Mouse (Mus musculus): ENCODE measurements around the gene Cd59b. TPM values are rescaled to one million over a fixed set of nuclear protein-coding genes. Genes with fewer than 3 reads are reported as not detected.
"Not testable (repeated sequence)": the region's sequence is repeated elsewhere in the genome, so short reads cannot be mapped to it uniquely, and the experiment has no call there.

Cd59b gene
- polyA plus RNA-seq, 1 experiment = not detected

DNA sequence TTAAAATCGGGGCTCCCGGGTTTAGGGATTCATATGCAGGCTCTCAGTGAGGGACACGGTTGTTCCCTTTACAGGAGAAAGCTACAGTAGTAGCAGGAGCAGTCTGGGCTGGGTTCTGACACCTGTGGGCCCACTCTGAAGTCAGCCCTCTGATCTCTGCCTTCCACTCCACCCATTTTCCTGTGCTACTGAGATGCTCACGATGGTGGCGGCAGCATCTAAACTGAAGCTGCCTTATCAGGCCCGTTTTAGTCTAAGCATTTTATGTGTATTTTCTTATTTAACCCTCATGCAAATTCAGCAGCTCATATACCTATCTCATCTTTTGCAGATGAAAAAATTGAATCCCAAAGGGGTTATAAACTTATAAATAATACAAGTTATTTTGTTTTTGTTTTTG lies 35.2 kb downstream of the Cd59b start:
- H3K79me2 ChIP-seq (ENCODE audit: control insufficient read depth, insufficient read depth) = no peaks in the 10 kb centered on the region
- no peak overlapping the region for H3K4me3 ChIP-seq (ENCODE audit: insufficient read depth, poor library complexity, severe bottlenecking)
- no peaks in the 10 kb centered on the region for H3K27me3 ChIP-seq (ENCODE audit: control insufficient read depth, insufficient read depth, insufficient read length)
- H3ac ChIP-seq (ENCODE audit: control insufficient read depth, insufficient read length, low read depth) = no peak overlapping the region
- H3K79me3 ChIP-seq (ENCODE audit: low read depth) = no peaks in the 10 kb centered on the region
- H3K36me3 ChIP-seq (ENCODE audit: control insufficient read depth, insufficient read depth) = no peaks in the 10 kb centered on the region
- TF ChIP-seq CTCF (IDR thresholded peaks at IDR 0.05; ENCODE audit: control insufficient read depth, insufficient read depth, insufficient read length) (no peak), USF1 (IDR thresholded peaks at IDR 0.05; ENCODE audit: low read depth) (no peak), MYOG (IDR thresholded peaks at IDR 0.05; ENCODE audit: control insufficient read depth, extremely low read depth, insufficient read length) (no peak), CEBPB (IDR thresholded peaks at IDR 0.05; ENCODE audit: low read depth) (no peak), MYOD1 (IDR thresholded peaks at IDR 0.05; ENCODE audit: control insufficient read depth, insufficient read length, low read depth) (no peak), FOSL1 (IDR thresholded peaks at IDR 0.05; ENCODE audit: insufficient read depth, low read length, poor library complexity, severe bottlenecking) (no peak), MAX (IDR thresholded peaks at IDR 0.05) (no peak)

- not testable (repeated sequence) for H3K79me2 ChIP-seq (ENCODE audit: control insufficient read depth, insufficient read depth); H3K79me3 ChIP-seq (ENCODE audit: low read depth); H3K36me3 ChIP-seq (ENCODE audit: control insufficient read depth, insufficient read depth); H3ac ChIP-seq (ENCODE audit: control insufficient read depth, insufficient read length, low read depth); H3K27me3 ChIP-seq (ENCODE audit: control insufficient read depth, insufficient read depth, insufficient read length); H3K4me3 ChIP-seq (ENCODE audit: insufficient read depth, poor library complexity, severe bottlenecking)
Measured at GRCm38 (mm10) chr2:104109021-104109420, 39.4 kb downstream of the Cd59b start.

GRCm38 (mm10) chr2:104109528-104109927 lies 39.9 kb downstream of the Cd59b start:
- Histone ChIP-seq H3K27me3 (ENCODE audit: control insufficient read depth, insufficient read depth, insufficient read length) (no peaks in the 10 kb centered on the region), H3ac (ENCODE audit: control insufficient read depth, insufficient read length, low read depth) (no peak overlapping the region), H3K79me2 (ENCODE audit: control insufficient read depth, insufficient read depth) (no peaks in the 10 kb centered on the region), H3K4me3 (ENCODE audit: insufficient read depth, poor library complexity, severe bottlenecking) (no peak overlapping the region), H3K36me3 (ENCODE audit: control insufficient read depth, insufficient read depth) (no peaks in the 10 kb centered on the region), H3K79me3 (ENCODE audit: low read depth) (no peaks in the 10 kb centered on the region)
- TF ChIP-seq MYOD1 (IDR thresholded peaks at IDR 0.05; ENCODE audit: control insufficient read depth, insufficient read length, low read depth) (no peak), FOSL1 (IDR thresholded peaks at IDR 0.05; ENCODE audit: insufficient read depth, low read length, poor library complexity, severe bottlenecking) (no peak), MYOG (IDR thresholded peaks at IDR 0.05; ENCODE audit: control insufficient read depth, extremely low read depth, insufficient read length) (no peak), CEBPB (IDR thresholded peaks at IDR 0.05; ENCODE audit: low read depth) (no peak), CTCF (IDR thresholded peaks at IDR 0.05; ENCODE audit: control insufficient read depth, insufficient read depth, insufficient read length) (no peak), USF1 (IDR thresholded peaks at IDR 0.05; ENCODE audit: low read depth) (no peak), MAX (IDR thresholded peaks at IDR 0.05) (no peak)

DNA sequence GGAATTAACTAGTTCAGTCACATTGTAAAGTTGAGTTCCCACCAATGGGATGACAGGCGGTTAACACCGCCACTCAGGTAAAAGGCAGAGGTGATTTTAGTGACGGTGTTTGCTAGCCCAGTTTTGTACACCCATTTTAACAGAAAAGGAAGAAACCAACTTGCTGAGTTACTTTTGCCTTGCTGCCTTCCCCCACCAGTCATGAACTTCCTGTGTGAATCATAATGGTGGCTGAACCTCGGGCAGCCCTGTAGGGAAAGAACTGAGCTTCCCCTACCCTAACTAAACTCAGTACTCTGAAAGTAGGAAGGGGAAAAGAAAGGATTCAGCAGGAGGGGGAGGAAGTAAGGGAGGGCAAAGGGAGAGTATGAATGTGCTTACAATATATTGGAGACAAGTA lies 40.4 kb downstream of the Cd59b start:
- H3K4me3 ChIP-seq (ENCODE audit: insufficient read depth, poor library complexity, severe bottlenecking) = no peak overlapping the region
- H3ac ChIP-seq (ENCODE audit: control insufficient read depth, insufficient read length, low read depth) = no peak overlapping the region
- no peaks in the 10 kb centered on the region for H3K79me2 ChIP-seq (ENCODE audit: control insufficient read depth, insufficient read depth)
- TF ChIP-seq MYOG (IDR thresholded peaks at IDR 0.05; ENCODE audit: control insufficient read depth, extremely low read depth, insufficient read length) (no peak), CEBPB (IDR thresholded peaks at IDR 0.05; ENCODE audit: low read depth) (no peak), CTCF (IDR thresholded peaks at IDR 0.05; ENCODE audit: control insufficient read depth, insufficient read depth, insufficient read length) (no peak), MYOD1 (IDR thresholded peaks at IDR 0.05; ENCODE audit: control insufficient read depth, insufficient read length, low read depth) (no peak), USF1 (IDR thresholded peaks at IDR 0.05; ENCODE audit: low read depth) (no peak), FOSL1 (IDR thresholded peaks at IDR 0.05; ENCODE audit: insufficient read depth, low read length, poor library complexity, severe bottlenecking) (no peak), MAX (IDR thresholded peaks at IDR 0.05) (no peak)
- no peaks in the 10 kb centered on the region for H3K36me3 ChIP-seq (ENCODE audit: control insufficient read depth, insufficient read depth)
- H3K79me3 ChIP-seq (ENCODE audit: low read depth) = no peaks in the 10 kb centered on the region
- H3K27me3 ChIP-seq (ENCODE audit: control insufficient read depth, insufficient read depth, insufficient read length) = no peaks in the 10 kb centered on the region

GRCm38 (mm10) chr2:104111170-104111797 lies 41.6 kb downstream of the Cd59b start:
- H3K36me3 ChIP-seq (ENCODE audit: control insufficient read depth, insufficient read depth); H3K27me3 ChIP-seq (ENCODE audit: control insufficient read depth, insufficient read depth, insufficient read length); H3K79me3 ChIP-seq (ENCODE audit: low read depth); H3ac ChIP-seq (ENCODE audit: control insufficient read depth, insufficient read length, low read depth); H3K4me3 ChIP-seq (ENCODE audit: insufficient read depth, poor library complexity, severe bottlenecking); H3K79me2 ChIP-seq (ENCODE audit: control insufficient read depth, insufficient read depth): not testable (repeated sequence)

- H3ac ChIP-seq (ENCODE audit: control insufficient read depth, insufficient read length, low read depth); H3K27me3 ChIP-seq (ENCODE audit: control insufficient read depth, insufficient read depth, insufficient read length); H3K79me3 ChIP-seq (ENCODE audit: low read depth); H3K79me2 ChIP-seq (ENCODE audit: control insufficient read depth, insufficient read depth); H3K36me3 ChIP-seq (ENCODE audit: control insufficient read depth, insufficient read depth); H3K4me3 ChIP-seq (ENCODE audit: insufficient read depth, poor library complexity, severe bottlenecking): not testable (repeated sequence)
Measured at GRCm38 (mm10) chr2:104113563-104113962, 43.9 kb downstream of the Cd59b start.

GRCm38 (mm10) chr2:104114898-104115297 lies 45.2 kb downstream of the Cd59b start:
- Histone ChIP-seq H3K79me2 (ENCODE audit: control insufficient read depth, insufficient read depth) (no peaks in the 10 kb centered on the region), H3K4me3 (ENCODE audit: insufficient read depth, poor library complexity, severe bottlenecking) (no peak overlapping the region), H3K27me3 (ENCODE audit: control insufficient read depth, insufficient read depth, insufficient read length) (no peaks in the 10 kb centered on the region), H3K36me3 (ENCODE audit: control insufficient read depth, insufficient read depth) (no peaks in the 10 kb centered on the region), H3K79me3 (ENCODE audit: low read depth) (no peaks in the 10 kb centered on the region), H3ac (ENCODE audit: control insufficient read depth, insufficient read length, low read depth) (no peak overlapping the region)
- no peak for TF ChIP-seq CTCF (IDR thresholded peaks at IDR 0.05; ENCODE audit: control insufficient read depth, insufficient read depth, insufficient read length)
- no peak for TF ChIP-seq FOSL1 (IDR thresholded peaks at IDR 0.05; ENCODE audit: insufficient read depth, low read length, poor library complexity, severe bottlenecking)
- no peak for TF ChIP-seq MYOG (IDR thresholded peaks at IDR 0.05; ENCODE audit: control insufficient read depth, extremely low read depth, insufficient read length)
- no peak for TF ChIP-seq MAX (IDR thresholded peaks at IDR 0.05)
- TF ChIP-seq USF1 (IDR thresholded peaks at IDR 0.05; ENCODE audit: low read depth) = no peak
- no peak for TF ChIP-seq MYOD1 (IDR thresholded peaks at IDR 0.05; ENCODE audit: control insufficient read depth, insufficient read length, low read depth)
- no peak for TF ChIP-seq CEBPB (IDR thresholded peaks at IDR 0.05; ENCODE audit: low read depth)

GRCm38 (mm10) chr2:104117173-104117572 lies 47.5 kb downstream of the Cd59b start:
- not testable (repeated sequence) for H3K27me3 ChIP-seq (ENCODE audit: control insufficient read depth, insufficient read depth, insufficient read length); H3K79me2 ChIP-seq (ENCODE audit: control insufficient read depth, insufficient read depth); H3K4me3 ChIP-seq (ENCODE audit: insufficient read depth, poor library complexity, severe bottlenecking); H3K36me3 ChIP-seq (ENCODE audit: control insufficient read depth, insufficient read depth); H3ac ChIP-seq (ENCODE audit: control insufficient read depth, insufficient read length, low read depth); H3K79me3 ChIP-seq (ENCODE audit: low read depth)

Measured in C2C12 (cell line).